Mouse (Mus musculus): ENCODE measurements around the gene Tshb.

Tshb gene

DNA sequence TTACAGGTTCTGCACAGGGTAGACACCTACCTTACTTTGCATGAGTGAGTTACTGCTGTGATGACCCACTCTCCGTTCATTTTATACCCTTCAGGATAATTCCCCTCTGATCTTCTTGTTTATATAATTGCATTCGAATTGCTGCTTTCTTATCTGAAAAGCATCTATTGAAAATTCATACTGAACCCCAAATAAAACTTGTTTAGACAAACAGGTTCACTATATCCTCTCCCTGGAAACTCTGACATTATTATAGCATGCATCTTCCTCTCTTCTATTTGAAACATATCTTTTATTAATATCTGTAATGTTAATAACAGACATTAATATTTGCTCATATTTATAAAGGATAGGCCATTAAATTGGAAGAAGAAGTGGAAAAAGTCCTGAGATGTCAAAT, at the start of gene Tshb:
TSS of gene Tshb (minus strand) at position 101 of the 400 bp plus-strand sequence.
- DNase-seq (ENCODE audit: low spot score): no peak

DNA sequence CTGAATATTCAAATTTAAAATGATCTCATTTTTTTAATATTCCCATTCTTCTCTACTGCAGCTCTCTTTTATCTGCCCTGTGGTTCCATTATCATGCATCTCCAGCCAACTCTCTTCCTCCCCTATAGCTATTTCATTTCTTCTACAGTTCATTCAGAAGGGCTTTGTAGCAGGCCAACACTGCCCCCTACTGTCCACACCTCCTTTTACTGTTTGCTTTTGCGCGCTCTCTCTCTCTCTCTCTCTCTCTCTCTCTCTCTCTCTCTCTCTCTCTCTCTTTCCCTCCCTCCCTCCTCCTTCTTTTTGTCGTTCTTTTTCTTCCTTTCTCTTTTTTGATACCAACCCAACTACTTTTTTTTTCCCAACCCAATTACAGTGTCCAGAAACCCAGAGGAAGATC, 21.4 kb upstream of the Tshb start:
- peak; percentile 51 for DNase-seq (ENCODE audit: low spot score)

DNA sequence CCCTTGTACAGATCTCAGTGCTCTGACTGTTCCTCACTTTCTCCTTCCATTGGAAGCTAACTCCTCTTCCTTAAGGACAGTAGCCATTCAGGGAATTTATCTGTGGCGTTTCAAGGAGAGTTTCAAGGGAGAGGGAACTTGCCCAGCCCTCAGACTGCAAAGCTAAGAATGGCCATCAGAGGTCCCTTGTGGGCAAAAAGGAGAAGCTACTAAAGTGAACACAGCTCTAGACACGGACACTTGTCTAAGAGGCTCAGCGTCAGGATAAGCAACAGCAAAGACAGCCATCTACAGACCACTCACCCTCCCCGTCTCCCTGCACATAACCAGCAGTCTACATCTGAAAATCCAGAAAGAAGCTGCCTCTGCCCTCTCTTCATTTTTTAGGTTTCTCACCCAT, 4.9 kb upstream of the Tshb start:
- no peak for DNase-seq (ENCODE audit: low spot score)

DNA sequence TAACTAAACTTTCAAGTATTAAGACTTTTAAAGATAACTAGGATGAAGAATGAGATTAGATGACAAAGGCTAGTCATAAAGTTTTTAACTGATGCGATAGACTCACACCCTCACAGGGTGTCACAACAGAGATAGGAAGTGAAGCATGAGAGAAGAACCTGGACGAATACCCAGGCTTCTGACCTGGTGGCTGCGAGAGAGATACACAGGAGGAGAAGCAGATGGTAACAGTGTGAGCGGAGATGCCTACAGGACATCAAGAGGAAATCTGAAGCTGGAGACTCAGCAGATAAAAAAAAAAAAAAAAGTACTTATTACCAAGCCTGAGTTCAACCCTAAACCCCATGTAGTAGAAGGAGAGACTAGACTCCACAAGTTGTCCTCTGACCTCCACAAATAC, 9.5 kb downstream of the Tshb start:
- no peak for DNase-seq (ENCODE audit: low spot score)

DNA sequence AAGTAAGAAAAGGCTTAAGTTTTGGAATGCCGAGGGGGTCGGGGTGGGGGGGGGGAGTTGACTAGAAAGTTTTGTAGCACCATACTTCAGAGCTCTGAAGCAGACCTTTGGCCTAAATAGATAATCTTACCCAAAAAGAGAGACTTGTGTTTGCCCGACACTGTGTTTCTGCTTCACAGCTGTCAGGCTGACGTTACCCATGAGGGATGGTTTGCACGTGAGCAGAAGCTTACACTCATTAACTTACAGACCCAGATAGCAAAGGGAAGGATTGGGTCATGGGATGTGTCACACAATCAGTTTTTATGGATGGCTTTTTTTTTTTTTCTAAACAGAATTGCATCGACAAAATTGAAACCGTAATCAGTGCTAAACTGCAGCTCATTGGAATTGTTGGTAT, 17.7 kb downstream of the Tshb start:
- peak; percentile 61 for DNase-seq (ENCODE audit: low spot score)

DNA sequence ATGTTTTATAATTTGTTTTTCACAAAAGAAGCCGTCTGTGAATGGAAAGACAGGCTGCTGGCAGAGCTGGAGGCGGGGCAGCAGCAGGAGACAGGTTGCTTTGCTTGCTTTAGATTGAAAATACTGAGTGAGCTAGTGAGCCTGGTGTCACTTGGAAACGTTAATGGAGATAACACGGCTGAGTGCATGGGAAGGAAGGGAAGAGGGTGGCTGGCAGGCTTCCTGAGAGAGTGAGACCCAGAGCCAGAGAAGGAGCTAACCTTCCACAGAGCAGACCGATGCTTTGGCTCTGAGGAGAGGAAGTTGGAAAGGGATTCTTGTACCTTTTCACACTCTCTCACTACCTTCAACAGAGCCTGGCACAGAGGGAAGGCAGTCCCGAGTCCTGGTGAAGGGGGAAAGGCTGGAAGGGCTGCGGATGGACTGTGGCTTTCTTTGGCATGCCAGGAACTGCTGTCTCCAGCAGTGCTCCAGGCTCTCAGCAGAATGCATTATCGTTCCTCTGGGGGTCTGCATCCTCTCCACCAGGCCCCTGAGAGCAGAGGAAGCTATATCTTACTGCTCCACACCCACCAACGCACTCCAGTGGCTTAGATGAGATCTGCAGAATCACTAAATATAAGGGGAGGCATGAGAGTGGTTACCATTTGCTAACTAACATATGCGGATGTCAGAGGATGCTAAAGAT, 18.7 kb downstream of the Tshb start:
- no peak for DNase-seq (ENCODE audit: low spot score)

DNA sequence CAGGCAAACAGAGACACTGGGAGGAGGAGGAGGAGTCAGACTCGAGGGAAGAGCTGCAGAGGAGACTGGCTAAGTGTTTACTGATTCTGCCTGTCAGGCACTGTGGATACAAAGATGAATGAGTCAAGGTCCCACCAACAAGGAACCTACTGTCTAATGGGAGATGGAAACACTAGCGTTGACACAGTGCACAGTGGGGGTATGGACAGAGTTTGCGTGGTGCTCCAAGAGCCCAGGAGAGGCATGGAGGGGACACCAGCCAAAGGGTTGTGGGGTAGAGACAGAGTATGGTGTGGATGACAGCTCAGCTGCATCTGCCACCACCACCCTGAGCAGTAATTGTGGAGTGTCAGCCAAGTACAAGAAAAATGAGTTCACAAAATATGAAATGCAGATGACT, 20.1 kb downstream of the Tshb start:
- DNase-seq (ENCODE audit: low spot score): no peak

DNA sequence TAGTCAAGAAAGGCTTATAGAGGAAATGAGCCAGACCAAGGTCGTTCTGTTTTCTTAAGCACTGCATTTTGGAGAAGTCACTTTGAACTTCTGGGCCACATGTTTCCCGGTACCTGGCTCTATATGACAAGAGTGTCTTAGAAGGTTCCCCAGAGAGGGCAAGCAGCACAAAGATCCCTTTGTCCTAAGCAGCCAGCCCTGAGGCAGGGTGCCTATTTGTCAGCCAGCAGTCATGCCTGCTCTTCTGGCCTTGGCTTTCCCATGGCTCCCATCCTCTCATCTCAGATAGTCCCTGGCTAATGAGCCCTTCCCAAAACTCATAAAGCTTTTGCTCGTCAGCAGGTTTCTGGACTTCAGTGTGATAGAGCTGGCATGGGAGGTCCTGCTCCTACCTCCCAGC, 22.3 kb downstream of the Tshb start:
- DNase-seq (ENCODE audit: low spot score): no peak

DNA sequence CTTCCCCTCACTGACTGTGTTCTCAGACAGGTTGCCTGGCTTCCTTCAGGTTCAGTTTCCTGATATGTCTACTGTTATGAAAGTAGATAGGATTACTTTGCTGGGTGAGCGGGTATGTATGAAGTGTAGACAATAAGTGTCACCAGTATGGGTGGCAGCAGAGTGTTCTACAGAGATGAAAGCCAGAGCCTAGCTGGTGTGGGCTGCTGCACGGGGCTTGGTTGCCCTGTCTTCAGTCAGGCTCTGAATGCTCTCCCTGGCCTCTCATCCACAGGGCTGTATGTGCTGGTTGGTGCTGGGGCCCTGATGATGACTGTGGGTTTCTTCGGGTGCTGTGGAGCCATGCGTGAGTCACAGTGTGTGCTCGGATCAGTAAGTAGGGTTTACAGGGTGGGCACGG, 25.5 kb downstream of the Tshb start:
- DNase-seq (ENCODE audit: low spot score): no peak

DNA sequence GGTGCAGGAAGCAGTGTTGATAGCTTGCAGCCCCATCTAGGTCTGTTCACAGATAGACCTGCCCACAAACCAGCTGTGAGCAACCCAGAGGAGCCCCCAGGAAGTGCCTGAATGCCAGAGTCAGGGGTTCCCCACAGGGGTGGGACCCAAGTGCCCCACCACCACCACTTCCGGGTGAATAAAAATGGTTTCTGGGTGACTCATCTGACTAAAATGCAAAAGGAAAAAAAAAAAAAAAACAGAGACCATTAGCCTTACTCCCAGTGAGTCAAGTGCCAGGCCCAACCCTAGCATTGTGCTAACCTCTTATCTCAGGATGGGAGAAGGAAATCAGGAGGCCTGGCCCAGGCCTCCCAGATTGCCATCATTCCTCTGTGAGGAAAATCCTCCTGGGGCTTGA, 26.7 kb downstream of the Tshb start:
- no peak for DNase-seq (ENCODE audit: low spot score)

DNA sequence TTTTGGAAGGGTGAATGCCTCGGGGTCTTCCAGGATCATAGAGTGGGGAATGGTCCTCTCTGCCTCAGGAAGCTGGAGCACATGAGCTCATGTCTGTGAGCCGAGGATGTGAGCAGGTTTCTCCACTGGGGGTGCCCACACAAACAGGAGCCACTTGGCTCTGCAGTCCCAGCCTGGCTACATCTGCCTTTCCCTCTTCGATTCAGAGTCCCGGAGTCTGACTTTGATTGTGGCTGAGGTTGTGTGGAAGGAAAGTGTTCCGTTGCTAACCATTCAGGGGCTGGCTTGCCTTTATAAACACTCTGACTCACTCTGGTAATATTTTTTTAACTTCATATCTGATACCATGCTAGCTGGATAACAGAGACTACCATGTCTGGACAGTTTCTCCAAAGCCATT, 30.1 kb downstream of the Tshb start:
- DNase-seq (ENCODE audit: low spot score): no peak

DNA sequence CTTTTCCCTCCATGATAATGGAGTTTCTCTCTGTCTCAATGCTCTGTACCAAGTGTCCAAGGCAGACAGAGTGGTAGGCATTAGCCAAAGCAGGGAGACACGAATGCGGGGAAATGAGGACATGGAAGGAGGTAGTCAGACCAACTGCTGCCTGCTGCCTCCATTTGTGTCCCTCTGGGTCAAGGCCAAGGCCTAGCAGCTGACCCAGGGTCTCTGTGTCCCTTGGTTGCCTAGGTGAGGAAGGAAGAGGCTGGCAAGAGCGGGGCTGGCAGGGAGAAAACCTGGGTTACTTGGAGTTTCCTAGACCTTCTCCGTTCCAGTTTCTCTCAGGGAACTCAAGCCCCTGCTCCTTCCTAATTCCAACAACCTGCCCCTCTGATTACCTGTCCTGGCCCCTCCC, 30.5 kb downstream of the Tshb start:
- DNase-seq (ENCODE audit: low spot score): no peak

DNA sequence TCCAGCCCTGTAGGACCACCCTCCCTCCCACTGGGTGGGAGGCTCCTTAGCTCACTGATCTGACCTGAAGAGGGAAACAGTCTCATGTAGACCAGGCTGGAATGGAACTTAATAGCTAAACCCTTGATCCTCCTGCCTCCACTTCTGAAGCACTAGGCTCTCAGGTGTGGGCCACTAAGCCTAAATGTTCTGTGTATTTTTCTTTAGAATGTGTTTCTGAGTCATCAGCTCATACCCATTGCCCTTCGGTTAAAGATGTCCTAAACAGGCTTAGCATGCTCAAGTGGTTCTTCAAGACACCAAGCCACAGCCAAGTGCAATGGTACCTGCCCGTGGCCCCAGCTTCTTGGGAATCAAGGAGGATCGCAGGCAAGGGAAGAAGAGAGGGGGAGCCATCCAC, 31.0 kb downstream of the Tshb start:
- DNase-seq (ENCODE audit: low spot score): no peak

DNA sequence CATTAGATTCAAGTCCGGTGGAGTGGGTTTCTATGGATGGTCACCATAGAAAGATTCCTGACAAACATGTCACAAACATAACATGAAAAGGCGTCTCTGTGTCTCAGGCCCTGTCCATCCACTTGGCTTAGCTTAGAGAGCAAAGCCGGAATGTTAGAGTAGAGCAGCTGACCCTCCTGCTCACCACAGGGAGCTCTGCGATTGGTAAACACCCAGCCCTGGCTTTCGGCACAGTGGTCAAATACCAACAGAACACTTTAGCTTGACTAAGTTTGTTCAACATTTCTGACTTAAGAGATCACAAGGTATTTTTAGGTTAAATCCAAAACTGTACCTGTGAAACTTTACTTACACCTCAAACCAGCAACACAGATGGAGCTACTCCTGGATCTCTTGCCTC, 31.4 kb downstream of the Tshb start:
- no peak for DNase-seq (ENCODE audit: low spot score)

DNA sequence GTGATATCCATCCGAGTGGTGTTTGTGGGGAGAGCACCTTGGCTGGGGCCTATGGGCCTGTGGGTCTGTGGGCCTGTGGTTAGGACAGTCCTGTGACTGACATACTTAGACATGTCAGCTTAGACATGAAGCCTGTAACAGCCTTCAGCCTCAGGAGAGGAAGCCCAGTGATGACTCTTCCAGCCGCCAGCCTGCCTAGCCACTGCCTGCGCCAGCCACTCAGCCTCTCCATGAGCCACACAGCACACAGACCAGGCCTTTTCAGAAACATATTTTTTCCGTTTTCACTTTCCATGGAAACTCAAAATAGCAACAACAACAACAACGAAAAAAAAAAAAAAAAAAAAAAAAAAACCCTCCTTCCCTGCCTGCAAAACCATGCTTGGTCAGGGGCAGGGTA, 33.8 kb downstream of the Tshb start:
- no peak for DNase-seq (ENCODE audit: low spot score)

DNA sequence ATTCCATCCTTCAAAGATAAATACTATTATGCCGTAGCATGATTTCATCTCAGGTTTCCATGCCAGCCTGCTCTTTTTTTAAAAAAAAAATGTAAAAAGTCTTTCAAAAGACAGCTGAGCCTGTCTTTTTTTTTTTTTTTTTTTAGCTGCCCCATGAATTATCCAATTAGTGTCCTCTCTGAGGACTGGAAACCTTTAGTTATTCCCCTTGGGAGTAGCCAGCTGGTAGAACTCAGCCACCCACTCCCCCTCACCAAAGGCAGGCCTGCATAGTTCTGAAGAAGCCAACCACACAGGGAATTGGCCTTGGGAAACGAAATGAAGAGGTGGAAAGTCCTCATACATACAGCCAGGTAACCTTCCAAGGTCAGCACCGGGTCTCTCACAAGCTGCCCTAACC, 34.5 kb downstream of the Tshb start:
- no peak for DNase-seq (ENCODE audit: low spot score)

DNA sequence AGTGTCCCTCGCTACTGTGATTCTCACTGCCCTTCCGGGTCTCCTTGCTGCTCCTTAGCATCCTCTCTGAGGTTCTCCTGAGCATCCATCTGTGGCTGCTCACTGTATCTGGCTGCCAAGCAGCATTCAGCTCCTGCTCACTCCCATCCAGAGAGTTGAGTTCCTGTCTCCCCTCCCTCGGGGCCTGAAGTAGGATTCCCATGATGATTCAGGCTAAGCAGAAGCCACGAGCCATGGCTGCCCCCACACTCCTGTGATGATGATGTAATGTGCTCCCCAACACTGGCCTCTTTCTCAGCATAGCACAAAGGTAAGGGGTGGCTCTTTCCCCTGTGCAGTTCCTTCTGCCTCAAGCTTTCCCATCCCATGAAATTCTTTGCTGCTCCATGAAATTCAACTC, 36.3 kb downstream of the Tshb start:
- no peak for DNase-seq (ENCODE audit: low spot score)

DNA sequence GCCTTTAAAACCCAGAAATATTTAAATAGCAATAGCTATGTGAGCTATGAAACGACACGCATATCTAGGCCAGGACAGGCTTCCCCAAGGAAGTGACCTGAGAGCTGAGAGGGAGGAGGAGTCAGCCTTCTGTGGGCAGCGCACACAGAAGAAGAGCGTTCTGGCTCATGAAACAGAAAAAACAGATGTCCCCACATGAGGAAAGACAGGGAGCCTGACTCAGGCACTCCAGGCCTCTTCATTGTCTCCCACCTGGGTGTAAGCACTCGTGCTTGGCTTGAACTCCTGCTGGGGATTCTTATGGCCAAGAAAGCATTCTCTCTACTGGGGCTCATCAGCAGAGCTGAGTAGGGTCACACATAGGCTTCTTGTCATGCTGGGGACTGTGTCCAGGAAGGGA, 37.9 kb downstream of the Tshb start:
- DNase-seq (ENCODE audit: low spot score): no peak

DNA sequence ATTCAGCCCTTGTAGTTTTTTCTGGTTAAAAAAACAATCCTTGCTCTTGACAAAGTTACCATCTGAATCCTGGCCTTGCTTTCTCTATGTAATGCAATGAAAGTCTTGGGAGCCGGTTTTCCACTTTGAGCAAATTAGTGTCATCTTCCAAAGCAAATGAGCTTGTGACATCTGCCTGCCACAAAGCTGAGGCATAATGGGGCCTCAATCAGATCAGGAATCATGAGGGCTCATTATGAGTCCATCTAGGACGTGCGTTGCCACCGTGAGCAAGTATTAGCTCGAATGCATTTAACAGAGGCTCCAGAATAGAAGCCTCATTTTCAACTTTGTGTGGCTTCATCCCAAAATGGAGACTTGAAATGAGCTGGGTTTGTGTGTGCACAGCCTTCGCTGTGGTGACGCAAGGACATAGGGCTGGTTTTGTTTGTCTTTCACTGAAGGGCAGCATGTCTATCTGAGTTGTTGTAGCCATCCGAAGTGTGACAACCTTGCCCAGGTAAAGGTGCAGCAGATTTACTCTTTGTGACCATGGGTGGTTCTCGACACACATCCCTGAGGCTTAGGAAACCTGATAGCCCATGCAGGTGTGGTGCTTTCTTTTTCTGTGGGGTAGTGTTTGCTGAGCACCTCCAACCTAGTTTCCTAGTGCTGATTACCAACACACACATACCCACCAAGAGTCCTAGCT, 38.6 kb downstream of the Tshb start:
- no peak for DNase-seq (ENCODE audit: low spot score)

DNA sequence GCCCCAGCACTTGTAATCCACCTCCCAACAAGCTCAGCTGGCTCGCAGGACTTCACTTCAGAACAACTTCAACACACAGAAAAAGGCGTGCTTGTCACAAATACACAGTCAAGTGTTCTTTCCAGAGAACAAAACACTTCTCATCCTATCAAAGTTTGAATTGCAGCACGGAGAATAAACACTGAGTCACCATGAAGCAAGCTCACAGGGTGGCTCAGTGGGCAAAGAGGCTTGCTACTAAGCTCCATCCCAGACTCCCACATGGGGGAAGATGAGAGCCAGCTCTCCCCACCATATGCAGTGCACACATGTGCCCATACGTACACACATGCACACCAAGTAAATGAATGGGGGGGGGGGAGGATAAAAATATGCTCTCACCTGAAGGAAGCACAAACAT, 39.3 kb downstream of the Tshb start:
- no peak for DNase-seq (ENCODE audit: low spot score)

DNA sequence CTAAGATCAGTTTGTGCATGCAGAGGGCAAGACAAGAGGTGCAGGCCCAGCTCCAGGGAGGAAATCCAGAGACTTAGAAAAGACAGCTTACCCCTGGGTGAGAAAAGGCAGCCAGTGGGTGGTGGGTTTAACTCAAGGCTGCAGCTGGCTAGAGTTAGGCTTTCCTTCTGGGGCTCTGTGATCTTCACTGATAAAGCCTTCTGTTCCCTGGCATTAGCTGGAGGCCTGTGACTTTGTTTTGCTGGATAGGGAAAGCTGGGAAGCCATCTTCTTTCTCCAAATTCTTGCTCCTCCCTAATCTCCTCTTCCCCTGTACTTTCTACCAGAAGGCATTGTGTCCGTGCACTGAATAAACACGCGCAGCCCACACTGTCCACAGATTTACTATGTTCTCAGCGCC, 39.8 kb downstream of the Tshb start:
- DNase-seq (ENCODE audit: low spot score): no peak

DNA sequence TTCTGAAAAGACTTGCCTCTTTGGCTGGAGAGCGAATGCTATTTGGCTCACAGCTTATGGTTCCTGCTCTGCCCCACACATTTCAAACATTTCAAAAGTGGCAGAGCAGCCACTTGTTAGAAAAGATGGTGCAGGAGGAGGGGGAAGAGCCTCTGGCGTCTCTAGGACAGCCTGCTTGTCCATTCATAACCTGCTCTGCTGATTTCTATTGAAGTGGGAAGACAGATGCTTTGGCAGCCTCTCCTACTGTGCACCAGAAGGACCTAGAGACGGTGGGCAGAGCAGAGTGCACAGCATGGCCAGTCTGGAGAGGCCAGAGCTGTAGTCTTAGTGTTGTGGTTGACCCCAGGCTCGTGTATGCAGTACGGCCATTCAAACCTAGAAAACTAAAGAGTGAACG, 43.6 kb downstream of the Tshb start:
- DNase-seq (ENCODE audit: low spot score): no peak

DNA sequence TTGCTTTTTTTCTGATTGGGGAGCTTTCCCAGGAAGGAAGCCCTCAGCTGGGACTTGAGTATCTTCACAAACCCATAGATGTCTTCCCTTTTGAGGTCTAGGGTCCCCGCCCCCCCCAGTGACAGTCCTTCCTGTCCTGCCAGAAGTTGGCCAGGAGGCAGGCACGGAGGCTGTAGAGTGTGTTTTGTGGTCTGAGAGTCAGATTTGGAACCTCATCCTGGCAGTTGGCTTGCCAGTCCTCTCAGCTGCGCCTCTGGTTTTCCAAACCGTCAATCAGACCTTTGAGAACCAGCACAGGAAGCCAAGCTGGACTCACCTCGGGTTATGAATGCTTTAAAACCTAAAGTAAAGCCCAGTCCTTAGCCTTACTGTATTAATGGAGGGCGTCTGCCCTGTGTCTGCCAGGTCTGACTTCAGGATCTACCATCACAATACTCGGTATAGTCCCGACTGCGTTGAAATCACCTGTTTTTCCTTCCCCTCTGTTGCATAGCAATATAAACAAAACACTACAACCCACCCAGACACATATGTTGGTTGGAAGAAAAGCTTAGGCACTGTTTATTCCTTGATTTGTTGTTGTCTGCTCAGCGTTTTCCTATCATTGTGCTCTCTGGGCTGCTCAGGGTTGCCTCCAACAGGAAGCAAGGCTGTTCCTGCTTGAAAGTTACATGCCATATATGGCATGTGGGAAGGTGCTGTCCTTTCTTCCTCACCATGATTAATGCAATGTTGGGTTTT, 44.2 kb downstream of the Tshb start:
- DNase-seq (ENCODE audit: low spot score): no peak

DNA sequence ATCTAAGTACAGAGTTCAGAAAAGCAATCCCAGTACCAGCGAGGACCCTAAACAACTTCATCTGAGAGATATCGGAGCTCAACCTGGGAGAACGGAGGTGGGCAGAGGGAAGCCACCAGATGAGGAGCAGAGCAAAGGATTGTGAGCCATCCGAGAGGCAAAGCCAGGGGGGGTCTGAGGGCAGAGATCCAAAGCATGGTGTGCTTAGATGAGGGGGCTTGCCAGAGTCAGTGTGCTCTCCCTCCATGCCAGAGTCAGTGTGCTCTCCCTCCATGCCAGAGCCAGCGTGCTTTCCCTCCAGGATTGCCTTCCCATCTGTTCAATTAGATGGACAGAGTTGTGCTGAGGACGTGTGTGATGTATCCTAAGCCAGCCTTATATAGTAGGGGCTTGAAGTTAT, 45.4 kb downstream of the Tshb start:
- DNase-seq (ENCODE audit: low spot score): no peak

Data from yolk sac, embryonic 10.5 days (tissue).